Mouse (Mus musculus) inflammation-experienced regulatory T-cells, adult 16 weeks (primary cell): ENCODE results near the gene Tspoap1. TPM values are rescaled to one million over a fixed set of nuclear protein-coding genes. Genes with fewer than 3 reads are reported as not detected.

ENCODE experiments used
- polyA plus RNA-seq: library from polyadenylated mRNA; unstranded; fragments of 100-300 nt; shearing (Covaris generic); gene quantifications from one replicate; pipeline ENCODE4 v1.2.1, GENCODE M21; 2017

The Tspoap1 gene
- polyA plus RNA-seq: 15.2 TPM

DNA sequence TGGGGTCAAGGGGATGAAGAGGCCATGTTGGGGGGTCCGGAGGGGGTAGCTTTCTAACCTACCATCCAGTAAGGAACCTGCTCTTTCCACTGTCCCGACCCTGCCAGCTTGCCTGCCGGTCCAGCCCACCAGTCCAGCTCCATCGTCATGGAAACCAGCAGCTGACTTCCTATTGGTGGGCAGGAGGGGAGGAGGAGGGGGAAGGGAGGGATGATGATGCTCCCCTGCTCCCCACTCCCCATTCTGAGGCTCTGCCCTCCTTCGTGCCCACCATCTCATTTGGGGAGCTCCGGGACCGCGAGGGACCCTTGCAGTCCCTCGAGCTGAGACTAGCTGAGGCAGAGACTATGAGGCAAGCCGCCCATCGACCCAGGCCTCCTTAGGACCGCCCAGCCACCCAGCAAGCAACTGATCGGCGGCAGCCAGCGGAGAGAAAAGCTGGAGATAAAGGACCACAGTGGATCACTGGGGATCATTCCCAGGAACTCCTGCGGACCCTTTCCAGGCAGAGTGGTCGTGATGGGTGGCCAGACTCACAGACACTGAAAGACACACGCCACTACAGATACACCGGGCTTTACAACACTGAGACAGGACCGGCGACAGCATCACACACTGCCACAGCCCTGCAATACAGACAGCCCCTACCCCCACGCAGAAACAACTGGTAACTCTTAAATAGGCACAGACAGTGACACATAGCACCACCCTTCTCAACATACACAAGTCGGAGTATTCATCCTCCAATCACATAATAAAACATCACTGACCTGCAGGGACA lies at the start of gene Tspoap1:
Gene Tspoap1, plus strand, starts transcription at position 241 of the 781 bp plus-strand sequence.

GRCm38 (mm10) chr11:87737175-87737740 lies 23.1 kb upstream of the Tspoap1 start, which contains the start of gene Supt4a:
Supt4a (plus strand) TSS chr11:87737552.

DNA sequence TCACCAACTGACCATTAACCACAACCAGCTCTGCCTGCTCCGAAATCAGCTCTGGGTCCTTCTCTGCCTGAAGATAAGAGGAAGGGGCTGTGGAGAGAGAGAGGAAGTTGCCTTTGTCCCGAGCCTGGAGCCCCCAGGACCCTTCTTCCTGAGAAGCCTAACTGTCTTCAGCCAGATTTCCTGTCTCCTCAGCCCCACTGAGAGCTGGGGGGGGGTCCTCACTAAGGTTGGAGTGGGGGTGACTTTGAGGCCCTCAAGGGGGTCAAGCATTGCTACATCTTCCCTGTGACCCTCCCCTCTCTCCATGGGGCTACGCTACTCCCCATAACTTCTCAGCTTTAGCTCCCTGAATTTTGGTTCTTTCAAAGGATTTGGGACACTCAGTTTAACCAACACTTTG lies 33.1 kb downstream of the Tspoap1 start, which contains the start of gene Mpo:
Gene Mpo, plus strand, starts transcription at position 122 of the 400 bp plus-strand sequence.

GRCm38 (mm10) chr11:87828239-87828900 lies 68.0 kb downstream of the Tspoap1 start, which contains the start of gene Lpo:
Lpo (minus strand) TSS chr11:87828289.

Other genes starting within 250 kb of the Tspoap1 start
- not detected for gene Gm11492, start 193.9 kb upstream of the Tspoap1 start, polyA plus RNA-seq
- 2.1 TPM for gene Sept4, start 191.6 kb upstream of the Tspoap1 start, polyA plus RNA-seq
- gene Mtmr4, start 168.4 kb upstream of the Tspoap1 start, polyA plus RNA-seq: 46.7 TPM
- gene Hsf5, start 143.4 kb upstream of the Tspoap1 start, polyA plus RNA-seq: 0.09 TPM
- 75.7 TPM for gene Rnf43, start 97.8 kb upstream of the Tspoap1 start, polyA plus RNA-seq
- gene Supt4a, start 23.0 kb upstream of the Tspoap1 start, polyA plus RNA-seq: 450 TPM
- not detected for gene Mpo, start 33.0 kb downstream of the Tspoap1 start, polyA plus RNA-seq
- not detected for gene Lpo, start 67.7 kb downstream of the Tspoap1 start, polyA plus RNA-seq
- gene Mks1, start 92.7 kb downstream of the Tspoap1 start, polyA plus RNA-seq: 19.8 TPM
- gene Epx, start 115.0 kb downstream of the Tspoap1 start, polyA plus RNA-seq: not detected
- not detected for gene Olfr462, start 131.7 kb downstream of the Tspoap1 start, polyA plus RNA-seq
- gene Olfr463, start 136.8 kb downstream of the Tspoap1 start, polyA plus RNA-seq: not detected
- 0.29 TPM for gene Olfr464, start 160.4 kb downstream of the Tspoap1 start, polyA plus RNA-seq
- gene Dynll2, start 227.0 kb downstream of the Tspoap1 start, polyA plus RNA-seq: 9.2 TPM